In the genomic region with DNA sequence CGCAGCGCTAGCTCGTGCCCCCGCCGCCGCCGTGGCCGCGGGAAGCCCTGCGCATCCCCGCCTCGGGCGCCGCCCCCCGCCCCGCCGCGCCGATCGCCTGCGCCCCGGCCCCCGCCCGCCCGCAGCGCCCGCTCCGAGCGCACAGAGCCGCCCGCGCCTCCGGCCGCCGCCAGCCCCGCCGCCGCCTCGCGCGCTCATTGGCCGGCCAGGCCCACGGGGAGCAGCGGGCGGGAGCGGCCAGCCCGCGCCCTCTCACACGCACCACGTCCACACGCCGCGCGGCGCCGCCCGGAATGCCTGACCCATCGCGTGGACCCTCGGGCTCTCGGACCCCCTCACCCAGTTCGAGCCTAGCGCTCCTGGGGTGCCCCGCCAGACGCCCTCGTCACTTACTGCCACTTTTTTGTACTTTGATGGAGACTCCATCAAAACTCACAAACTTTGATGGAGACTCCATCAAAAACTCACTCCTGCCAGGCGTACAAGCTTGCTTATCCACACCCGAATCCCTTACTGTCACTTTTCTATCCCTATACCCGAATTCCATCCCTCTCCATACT, we compare ENCODE assay signal across 8 mouse cellular contexts. TPM values are rescaled to one million over a fixed set of nuclear protein-coding genes. Genes with fewer than 3 reads are reported as not detected.
DNase-seq lines count a peak whose midpoint lies in the region; ATAC-seq and TF ChIP-seq lines count a peak whose summit lies in the region.

A gene (minus strand): TSS at position 25 of the 560 bp plus-strand sequence.

- H3K9ac ChIP-seq in forebrain, postnatal 0 days: peak within 1 kb of the TSS; percentile 47
- peak within 1 kb of the TSS; percentile 69 for H3K9ac ChIP-seq in hindbrain, embryonic 11.5 days (ENCODE audit: low read depth, low read length)
- H3K9ac ChIP-seq in limb, embryonic 14.5 days (ENCODE audit: low read depth, low read length, severe bottlenecking): peak within 1 kb of the TSS; percentile 86
- peak within 1 kb of the TSS; percentile 67 for H3K9ac ChIP-seq in midbrain, embryonic 15.5 days

- H3K4me2 ChIP-seq in forebrain, postnatal 0 days (ENCODE audit: low read depth): peak within 1 kb of the TSS; percentile 97
- peak within 1 kb of the TSS; percentile 95 for H3K4me2 ChIP-seq in hindbrain, embryonic 11.5 days (replicated peaks; ENCODE audit: low read depth, low read length)
- H3K4me2 ChIP-seq in limb, embryonic 14.5 days (replicated peaks; ENCODE audit: low read depth, low read length, severe bottlenecking): peak within 1 kb of the TSS; percentile 79
- H3K4me2 ChIP-seq in midbrain, embryonic 15.5 days: peak within 1 kb of the TSS; percentile 96

- H3K36me3 ChIP-seq in forebrain, postnatal 0 days (ENCODE audit: insufficient read depth): no peaks in the 10 kb centered on the region
- H3K36me3 ChIP-seq in hindbrain, embryonic 11.5 days (ENCODE audit: control insufficient read depth, insufficient read depth, low read length): no peaks in the 10 kb centered on the region
- H3K36me3 ChIP-seq in limb, embryonic 14.5 days (ENCODE audit: control insufficient read depth, insufficient read depth, low read length): no peaks in the 10 kb centered on the region
- H3K36me3 ChIP-seq in midbrain, embryonic 15.5 days (replicated peaks): no peaks in the 10 kb centered on the region

- H3K27ac ChIP-seq in forebrain, postnatal 0 days (ENCODE audit: low read depth, low read length): no peak within 1 kb of the TSS
- H3K27ac ChIP-seq in hindbrain, embryonic 11.5 days (ENCODE audit: low read depth, low read length): no peak within 1 kb of the TSS
- H3K27ac ChIP-seq in limb, embryonic 14.5 days (replicated peaks; ENCODE audit: low read depth, low read length): peak within 1 kb of the TSS; percentile 85
- H3K27ac ChIP-seq in midbrain, embryonic 15.5 days: peak within 1 kb of the TSS; percentile 31; the same call in 1 of the 2 replicates

- H3K9me3 ChIP-seq in forebrain, postnatal 0 days (ENCODE audit: low read length): no peaks in the 10 kb centered on the region
- H3K9me3 ChIP-seq in hindbrain, embryonic 11.5 days (ENCODE audit: control insufficient read depth, low read length): no peaks in the 10 kb centered on the region
- no peaks in the 10 kb centered on the region for H3K9me3 ChIP-seq in limb, embryonic 14.5 days (ENCODE audit: control insufficient read depth, low read length)
- H3K9me3 ChIP-seq in midbrain, embryonic 15.5 days: no peaks in the 10 kb centered on the region

- no peaks in the 10 kb centered on the region for H3K4me1 ChIP-seq in forebrain, postnatal 0 days (ENCODE audit: insufficient read depth)
- 0 out of 2 replicates have a peak, but pooled peaks cover 3% of the 10 kb centered on the region for H3K4me1 ChIP-seq in hindbrain, embryonic 11.5 days (replicated peaks; ENCODE audit: control insufficient read depth, insufficient read depth, low read length)
- H3K4me1 ChIP-seq in limb, embryonic 14.5 days (ENCODE audit: control insufficient read depth, insufficient read depth, low read length): peaks cover 11% of the 10 kb centered on the region
- H3K4me1 ChIP-seq in midbrain, embryonic 15.5 days: peaks cover 14% of the 10 kb centered on the region; the same call in 1 of the 2 replicates

- ATAC-seq in forebrain, postnatal 0 days: peak; percentile 90
- peak; percentile 89 for ATAC-seq in hindbrain, embryonic 11.5 days (ENCODE audit: low FRiP score)
- ATAC-seq in limb, embryonic 14.5 days (ENCODE audit: low FRiP score, low read depth): peak; percentile 92
- ATAC-seq in midbrain, embryonic 15.5 days (replicated peaks): peak; percentile 91

- H3K27me3 ChIP-seq in forebrain, postnatal 0 days (ENCODE audit: insufficient read depth, low read length): peaks cover 6% of the 10 kb centered on the region; the same call in 1 of the 2 replicates
- peaks cover 5% of the 10 kb centered on the region; the same call in 1 of the 2 replicates for H3K27me3 ChIP-seq in hindbrain, embryonic 11.5 days (ENCODE audit: control insufficient read depth, insufficient read depth, low read length)
- H3K27me3 ChIP-seq in limb, embryonic 14.5 days (ENCODE audit: control insufficient read depth, insufficient read depth, low read length): no peaks in the 10 kb centered on the region
- H3K27me3 ChIP-seq in midbrain, embryonic 15.5 days (replicated peaks): 0 out of 2 replicates have a peak, but pooled peaks cover 5% of the 10 kb centered on the region

- peak; percentile 36 to 46 for DNase-seq in cerebellum, postnatal 14 days
- DNase-seq in cerebellum, adult 11 months: no peak
- DNase-seq in adrenal gland, adult 8-10 months: peak; percentile 6
- no peak for DNase-seq in forebrain, postnatal 0 days
- peak; percentile 73 for DNase-seq in hindbrain, embryonic 11.5 days (ENCODE audit: low spot score)
- peak; percentile 55 for DNase-seq in limb, embryonic 14.5 days (ENCODE audit: low spot score)
- DNase-seq in urinary bladder, postnatal 4 days (ENCODE audit: low spot score in 2 of 2): peak; percentile 55 to 63

- no peak for TF ChIP-seq POLR2A in limb, embryonic 14.5 days (IDR thresholded peaks at IDR 0.05; ENCODE audit: borderline replicate concordance, extremely low read depth, insufficient read depth, insufficient read length)

- 8% methylated on average over 58 of the region's 69 CpGs for WGBS in forebrain, postnatal 0 days
- 3% methylated on average over 29 of the region's 69 CpGs for WGBS in hindbrain, embryonic 11.5 days
- WGBS in limb, embryonic 14.5 days: under 1% methylated on average over 22 of the region's 69 CpGs
- 2% methylated on average over 35 of the region's 69 CpGs for whole genome bisulfite sequencing in midbrain, embryonic 15.5 days

- TF ChIP-seq CTCF in forebrain, postnatal 0 days (IDR thresholded peaks at IDR 0.05; ENCODE audit: low read depth): no peak

- peak within 1 kb of the TSS; percentile 65 for H3K4me3 ChIP-seq in forebrain, postnatal 0 days (ENCODE audit: low read depth, low read length)
- H3K4me3 ChIP-seq in hindbrain, embryonic 11.5 days (ENCODE audit: low read depth, low read length): peak within 1 kb of the TSS; percentile 71
- peak within 1 kb of the TSS; percentile 75 for H3K4me3 ChIP-seq in limb, embryonic 14.5 days (replicated peaks; ENCODE audit: low read length)
- peak within 1 kb of the TSS; percentile 63 for H3K4me3 ChIP-seq in midbrain, embryonic 15.5 days

RNA-seq across cellular contexts. Expression of the gene that starts here (rescaled TPM):
- total RNA-seq in adrenal gland, adult 8-10 months (2022): 10 to 100 TPM; 13.4 to 17.0 (median 13.8) TPM
- 3.1 and 5.2 TPM in 2 replicates for total RNA-seq in forebrain, postnatal 0 days (2014; rRNA removed)
- 3.4 and 4.6 TPM in 2 replicates for polyA plus RNA-seq in forebrain, postnatal 0 days (2015; fragmentation: Nextera tagmentation; extraction: Ambion mirVana)
- 8.4 and 9.4 TPM in 2 replicates for polyA plus RNA-seq in hindbrain, embryonic 11.5 days (2014; fragmentation: Nextera tagmentation; extraction: Ambion mirVana)
- 38.8 and 42.2 TPM in 2 replicates for polyA plus RNA-seq in limb, embryonic 14.5 days (2012; rRNA removed)
- polyA plus RNA-seq in limb, embryonic 14.5 days (2014; fragmentation: Nextera tagmentation; extraction: Ambion mirVana): 48.2 and 50.5 TPM in 2 replicates
- 6.2 and 6.3 TPM in 2 replicates for polyA plus RNA-seq in midbrain, embryonic 15.5 days (2015; fragmentation: Nextera tagmentation; extraction: Ambion mirVana)

Comparison
In these comparisons a context has a peak if more than half of its experiments do, and no peak if none do; other contexts are left out.
1. DNase-seq: peak in cerebellum, postnatal 14 days (2 of 2), adrenal gland, adult 8-10 months (single experiment), hindbrain, embryonic 11.5 days (single experiment), limb, embryonic 14.5 days (single experiment) and urinary bladder, postnatal 4 days (2 of 2); none in cerebellum, adult 11 months (single experiment) and forebrain, postnatal 0 days (single experiment).
2. H3K27ac ChIP-seq: peak in limb, embryonic 14.5 days (single experiment) and midbrain, embryonic 15.5 days (single experiment); none in forebrain, postnatal 0 days (single experiment) and hindbrain, embryonic 11.5 days (single experiment).
3. Peak in every context shown above with its lines, with median percentiles within 50 percentile points of each other: ATAC-seq, H3K4me2 ChIP-seq, H3K4me3 ChIP-seq and H3K9ac ChIP-seq.